Mouse (Mus musculus): ENCODE data around the gene Gm27027.

The Gm27027 gene

DNA sequence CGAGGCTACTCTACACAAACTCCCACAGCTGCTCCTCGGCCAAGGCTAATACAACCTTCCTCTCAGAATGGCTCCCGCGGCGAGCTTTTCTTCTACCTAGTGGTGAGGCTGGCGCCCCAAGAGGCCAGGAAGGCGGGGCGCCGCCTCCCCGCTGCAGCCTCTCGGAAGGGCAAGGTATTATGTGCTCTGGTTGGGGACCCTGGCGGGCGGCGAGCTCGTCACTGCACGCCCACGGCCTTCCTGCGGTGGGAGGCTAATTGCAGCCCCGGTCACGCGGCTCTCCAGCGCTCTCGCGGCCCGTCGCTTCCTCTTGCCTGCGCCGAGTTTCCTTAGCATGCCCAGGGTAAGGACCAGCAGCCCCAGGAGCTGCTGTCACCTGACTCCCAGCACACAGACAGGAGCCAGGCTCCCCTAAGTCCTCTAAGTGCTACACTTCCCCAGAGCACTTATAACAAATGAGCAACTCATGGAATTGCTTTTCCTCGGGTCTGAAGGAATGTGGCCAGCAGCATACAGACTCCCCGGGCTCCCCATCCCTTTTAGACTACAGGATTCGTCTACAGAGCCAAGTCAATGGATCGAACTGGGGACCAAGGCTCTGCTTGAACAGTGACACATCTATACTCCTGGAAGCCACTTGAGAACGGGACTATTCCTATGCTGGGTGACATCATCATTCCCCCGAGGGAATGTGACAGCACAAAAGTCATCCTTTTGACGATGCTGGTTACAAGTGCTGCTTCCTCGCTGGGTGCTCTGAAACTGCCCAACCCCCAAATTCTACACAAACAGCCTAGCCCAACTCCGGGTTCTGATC lies 19.5 kb downstream of the Gm27027 start:
- DNase-seq: peak; percentile 32 to 56

DNA sequence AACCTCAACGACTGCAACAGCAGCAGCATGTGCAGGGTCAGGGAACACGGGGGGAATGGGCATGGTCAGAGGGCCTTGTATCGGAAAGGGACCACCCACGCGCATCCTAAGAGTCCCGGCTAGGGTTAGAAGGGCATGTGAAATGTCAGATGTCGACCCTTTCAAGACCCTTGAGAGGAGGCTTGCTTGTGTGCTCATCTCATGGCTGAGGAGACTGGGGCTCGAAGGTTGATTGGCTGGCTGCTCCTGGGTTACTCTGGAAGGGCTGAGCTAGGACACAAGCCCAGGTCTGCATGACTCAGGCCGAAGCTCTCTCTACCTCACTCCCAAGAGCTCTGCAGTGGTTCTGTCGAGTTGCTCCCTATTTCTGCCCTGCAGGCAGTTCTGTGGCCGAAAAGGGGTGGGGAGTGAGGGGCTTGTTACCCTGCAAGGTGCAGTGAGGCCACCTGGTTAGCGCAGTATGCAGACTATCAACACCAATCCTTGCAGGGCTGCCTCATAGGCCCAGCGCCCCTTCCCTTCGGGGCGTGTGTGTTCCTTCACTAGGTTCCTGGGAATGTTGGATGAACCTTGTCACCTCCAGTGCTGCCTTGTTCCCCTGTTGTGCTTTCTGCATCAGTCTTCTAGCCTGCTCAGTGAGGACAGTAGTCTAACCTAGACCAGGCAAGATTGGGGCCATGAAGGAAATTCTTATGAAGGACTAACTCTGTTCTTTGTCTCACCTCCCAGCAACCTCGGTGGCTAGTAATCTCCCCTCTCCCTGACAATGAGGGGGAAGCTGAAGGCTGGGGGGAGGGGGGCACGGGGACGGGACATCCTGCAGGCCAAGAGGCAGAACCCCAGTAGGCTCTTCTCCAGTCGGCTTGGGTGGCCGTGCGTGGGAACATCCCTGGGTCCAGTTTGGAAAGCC lies 20.4 kb downstream of the Gm27027 start:
- DNase-seq: no peak

DNA sequence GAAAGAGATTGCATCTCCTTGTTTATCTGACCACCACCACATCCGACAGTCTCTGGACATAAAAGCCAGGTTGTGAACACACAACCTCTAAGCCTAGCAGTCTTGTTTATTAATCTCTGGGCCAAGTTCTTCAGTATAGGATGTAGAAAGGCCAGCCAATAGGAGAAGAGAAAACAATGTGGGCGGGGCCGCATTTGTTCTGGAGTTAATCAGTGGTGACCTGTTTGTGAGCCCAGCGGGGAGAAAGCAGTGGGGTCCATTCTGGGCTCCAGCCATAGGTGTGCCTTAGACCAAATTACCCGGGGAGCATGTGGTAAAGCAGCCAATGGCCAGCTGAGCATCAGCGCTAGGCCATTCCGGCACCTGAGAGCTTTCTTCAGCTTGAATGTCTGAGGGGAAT lies 21.1 kb downstream of the Gm27027 start:
- no peak for DNase-seq

GRCm38 (mm10) chr2:93971647-93972046 lies 24.5 kb downstream of the Gm27027 start:
- DNase-seq: no peak

GRCm38 (mm10) chr2:93964494-93965160 lies 31.5 kb downstream of the Gm27027 start:
- no peak for DNase-seq

DNA sequence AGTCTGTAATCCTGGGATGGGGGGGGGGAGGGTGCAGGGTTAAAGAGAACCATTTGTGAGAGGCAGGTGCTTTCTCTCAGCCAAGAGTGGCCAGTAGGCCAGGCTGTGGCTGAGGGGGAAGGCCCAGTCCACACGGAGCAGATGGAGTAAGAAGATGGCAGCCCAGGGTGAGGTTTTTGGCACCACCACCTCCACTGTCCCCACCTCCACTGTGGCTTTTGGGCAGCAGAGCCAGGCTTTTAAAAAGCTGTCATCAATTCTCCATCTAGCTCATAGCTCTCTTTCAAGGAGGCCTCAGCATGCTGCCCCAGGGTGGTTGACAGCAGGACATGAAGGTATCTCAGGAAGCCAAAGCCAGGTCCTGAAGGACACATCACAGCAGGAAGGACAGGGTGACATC lies 32.4 kb downstream of the Gm27027 start:
- DNase-seq: no peak

DNA sequence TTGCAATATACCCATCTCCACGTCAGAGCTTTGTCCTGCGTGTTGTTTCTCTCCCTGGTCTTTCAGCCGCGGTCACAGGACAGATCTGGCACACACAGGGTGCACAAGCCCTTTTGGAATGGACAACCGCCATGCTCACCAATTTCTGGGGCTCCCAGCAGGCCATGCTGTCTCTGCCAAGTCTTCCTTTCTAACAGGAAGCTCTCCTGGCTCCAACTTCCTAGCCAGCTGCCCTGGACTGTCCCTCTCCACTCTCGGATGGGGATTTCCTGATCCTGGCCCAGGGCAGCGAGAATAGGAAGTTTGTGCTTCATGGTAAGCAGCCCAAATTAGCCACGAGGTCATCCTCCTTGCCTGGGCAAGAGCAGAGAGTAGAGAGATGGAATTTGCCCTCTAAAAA lies 34.4 kb downstream of the Gm27027 start:
- peak in 1 of 2 experiments; percentile 10 for DNase-seq

DNA sequence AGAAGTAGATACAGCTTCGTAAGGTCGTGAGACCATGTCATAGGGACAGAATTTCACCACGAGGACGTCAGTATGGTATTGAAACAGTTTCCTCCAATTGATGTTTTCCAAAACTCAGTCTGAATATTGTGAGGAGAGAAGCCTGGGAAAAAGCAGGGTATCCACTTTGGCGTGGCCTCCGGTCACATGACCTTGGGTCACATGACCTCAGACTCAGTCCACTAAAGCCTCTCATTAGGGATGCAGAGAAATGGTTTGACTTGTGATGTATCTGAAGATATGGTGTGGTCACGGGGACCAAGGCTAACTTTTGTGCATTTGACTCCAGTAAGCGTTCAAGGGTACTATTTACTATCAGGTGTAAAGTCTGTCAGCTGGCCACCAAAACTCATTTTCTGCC lies 36.8 kb downstream of the Gm27027 start:
- no peak for DNase-seq

DNA sequence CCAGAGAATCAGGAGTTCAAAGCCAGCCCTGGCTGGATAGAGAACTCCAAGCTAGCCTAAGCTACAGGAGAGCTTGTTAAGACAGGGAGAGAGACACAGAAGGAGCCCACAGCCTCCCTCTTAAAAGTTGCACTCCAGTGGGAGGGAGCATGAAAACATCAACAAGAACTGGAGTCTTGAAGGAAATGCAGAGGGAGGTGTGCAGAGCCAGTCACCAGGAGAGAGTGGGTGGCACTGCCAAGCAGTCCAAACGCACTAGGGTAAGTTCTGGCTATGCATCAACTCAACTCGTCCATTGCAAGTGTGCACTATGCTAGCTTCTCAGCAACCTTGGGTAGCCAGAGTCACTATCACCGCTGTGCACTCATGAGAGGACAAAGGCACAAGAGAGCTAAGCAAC lies 37.9 kb downstream of the Gm27027 start:
- DNase-seq: no peak

DNA sequence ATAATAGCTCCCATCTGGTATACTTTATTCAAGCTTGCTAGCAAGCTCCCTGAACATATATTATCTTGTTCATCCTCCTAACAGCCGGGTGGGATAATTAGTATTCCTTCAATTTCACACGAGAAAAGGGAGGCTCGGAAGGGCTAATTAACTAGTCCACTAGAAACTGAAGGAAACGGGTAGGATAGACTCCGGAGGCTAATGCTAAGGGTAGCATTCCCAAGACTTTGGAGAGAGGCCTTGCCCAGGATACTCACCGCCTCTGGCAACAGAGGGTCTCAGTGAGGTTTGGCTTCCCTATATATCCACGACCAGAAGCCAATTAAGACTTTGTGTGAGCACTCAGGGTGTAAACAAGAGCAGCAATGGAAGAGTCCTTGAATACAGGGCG lies 38.4 kb downstream of the Gm27027 start:
- DNase-seq: no peak

- peak; percentile 17 to 19 for DNase-seq
Measured at GRCm38 (mm10) chr2:93956908-93957784, 39.0 kb downstream of the Gm27027 start, which contains the start of gene Gm13889. TSS of gene Gm13889 (minus strand) at chr2:93957201.

- no peak for DNase-seq
Measured at GRCm38 (mm10) chr2:93956331-93956801, 39.8 kb downstream of the Gm27027 start.

DNA sequence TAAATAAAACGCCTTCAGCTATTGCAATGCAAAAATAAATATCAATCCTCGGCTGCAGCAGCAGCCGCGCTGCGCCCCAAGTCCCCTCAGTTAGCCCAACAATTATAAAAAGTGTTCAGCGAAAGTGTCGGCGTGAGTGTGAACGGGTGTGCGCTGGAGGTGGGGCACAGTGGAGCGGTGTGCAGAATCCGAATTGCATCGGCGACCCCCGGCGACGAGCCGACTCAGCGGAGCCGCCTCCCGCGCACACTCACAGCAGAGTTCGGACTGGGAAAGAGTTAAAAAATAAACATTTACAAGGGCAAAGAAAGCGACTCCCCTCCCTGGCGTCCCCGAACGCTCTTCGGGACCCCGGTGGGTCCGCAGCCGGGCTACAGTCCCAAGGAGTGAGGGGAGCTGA lies 40.3 kb downstream of the Gm27027 start:
- DNase-seq: no peak

DNA sequence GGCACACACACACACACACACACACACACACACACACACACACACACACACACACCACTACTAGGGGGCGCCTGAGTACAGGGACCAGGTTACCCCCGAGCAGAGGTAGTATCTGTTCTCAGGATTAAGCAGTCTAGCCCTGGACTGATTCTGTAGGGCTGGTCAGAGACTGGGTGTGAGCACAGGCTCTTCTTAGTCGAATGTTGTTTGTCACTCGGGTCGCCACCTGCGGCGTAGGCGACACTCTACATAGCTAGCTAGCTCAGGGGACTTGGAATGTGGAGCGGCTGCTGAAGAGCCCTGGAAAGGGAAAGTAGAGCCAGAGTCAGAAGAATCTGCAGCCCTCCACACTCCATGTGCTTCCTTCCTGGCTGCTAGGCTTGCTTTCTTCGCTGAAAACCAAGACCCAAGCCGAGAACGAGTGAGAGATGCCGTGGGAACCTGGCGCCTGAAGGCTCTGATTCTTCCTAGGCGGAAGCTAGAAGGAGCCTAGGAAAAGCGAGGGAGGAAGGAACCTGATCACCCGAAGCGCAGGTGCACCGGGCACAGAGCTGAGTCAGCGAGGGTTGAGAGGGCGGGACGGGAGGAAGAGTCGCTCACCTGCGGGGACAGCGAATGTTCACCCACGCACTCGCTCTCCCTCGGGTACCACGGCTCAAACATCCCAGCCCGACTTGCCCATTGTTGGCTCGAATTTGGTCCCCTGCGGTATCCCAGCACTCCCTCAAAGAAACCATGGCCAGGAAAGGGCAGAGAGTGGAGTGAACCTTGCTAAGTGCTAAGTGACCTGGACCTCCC lies 41.2 kb downstream of the Gm27027 start:
- DNase-seq: no peak

GRCm38 (mm10) chr2:93953726-93954125 lies 42.4 kb downstream of the Gm27027 start:
- DNase-seq: no peak

- no peak for DNase-seq
Measured at GRCm38 (mm10) chr2:93946976-93947375, 49.2 kb downstream of the Gm27027 start.

DNA sequence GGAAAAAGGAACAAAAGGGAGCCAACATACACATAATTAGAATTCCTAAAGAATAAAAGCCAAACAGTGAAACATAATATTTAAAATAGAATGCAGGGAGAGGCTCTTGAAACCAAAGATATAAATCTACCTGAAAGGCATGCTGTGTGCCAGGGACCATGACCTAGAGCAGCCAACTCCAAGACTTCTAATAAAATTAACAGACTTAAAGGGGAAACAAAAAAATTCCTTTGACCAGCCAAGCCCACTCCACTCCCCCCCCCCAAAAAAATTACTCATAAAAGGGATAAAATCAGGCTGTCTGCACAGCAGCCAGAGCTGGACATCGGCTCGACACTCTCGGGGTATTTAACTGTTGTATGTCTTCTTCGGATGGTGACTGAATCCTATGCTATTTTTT lies 51.3 kb downstream of the Gm27027 start:
- DNase-seq: no peak

GRCm38 (mm10) chr2:93944099-93944498 lies 52.1 kb downstream of the Gm27027 start:
- DNase-seq: no peak

- no peak for DNase-seq
Measured at GRCm38 (mm10) chr2:93941670-93942069, 54.5 kb downstream of the Gm27027 start.

DNA sequence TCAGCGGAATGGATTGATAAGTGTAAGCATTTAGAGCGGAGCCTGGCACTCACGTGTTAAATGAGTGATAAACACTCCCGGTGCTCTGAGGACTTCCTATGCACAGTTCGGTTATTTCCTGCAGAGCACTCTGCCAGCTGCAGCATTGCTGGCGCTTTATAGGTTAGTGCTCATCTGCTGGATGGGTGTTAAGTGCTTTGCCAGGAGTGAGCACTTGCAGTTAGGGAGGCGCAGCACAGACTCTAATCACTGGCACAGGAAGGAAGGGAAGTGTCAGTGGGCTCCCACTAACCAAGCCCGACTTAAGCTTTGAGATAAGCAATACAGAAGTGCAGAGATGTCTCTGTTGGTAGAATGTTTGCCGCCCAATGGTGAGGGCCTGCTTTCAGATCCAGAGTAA lies 57.6 kb downstream of the Gm27027 start:
- DNase-seq: no peak

DNA sequence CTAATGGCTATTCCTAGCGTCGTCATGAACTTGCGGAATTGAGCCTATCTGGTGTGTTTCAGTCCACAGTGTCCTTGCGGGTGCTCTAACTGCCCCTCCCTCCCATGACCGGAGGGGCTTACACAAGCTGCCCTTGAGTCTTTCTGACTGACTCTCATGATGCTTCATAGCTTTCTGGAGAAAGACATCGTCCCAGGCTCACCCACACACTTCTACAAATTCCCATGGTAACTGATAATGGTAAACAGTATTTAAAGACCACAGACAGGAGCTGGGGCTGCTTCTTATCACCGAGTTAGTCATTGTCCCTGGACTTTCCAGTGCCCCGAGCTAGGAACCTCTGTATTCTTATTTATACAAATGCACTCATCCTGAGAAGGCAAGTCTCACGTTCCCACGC lies 67.3 kb downstream of the Gm27027 start:
- no peak for DNase-seq

All from spleen, adult 18-20 months (tissue).